Mouse (Mus musculus) lung, adult 2 months (tissue): ENCODE measurements around the gene Fam189b.

ENCODE experiments used
- CTCF ChIP-seq: fragments of 200-500 bp; IDR thresholded peaks from 2 replicates; pipeline ENCODE4 v1.5.1; 2011; ENCODE audit warnings: mild to moderate bottlenecking, low read length, control low read depth; ENCODE audit not compliant: insufficient read depth
- POLR2A ChIP-seq: fragments of 200-500 bp; IDR thresholded peaks from 2 replicates; pipeline ENCODE4 v1.6.1; 2011; ENCODE audit warnings: low read depth, mild to moderate bottlenecking, control low read depth, low read length, borderline replicate concordance; ENCODE audit errors: extremely low read depth

DNA sequence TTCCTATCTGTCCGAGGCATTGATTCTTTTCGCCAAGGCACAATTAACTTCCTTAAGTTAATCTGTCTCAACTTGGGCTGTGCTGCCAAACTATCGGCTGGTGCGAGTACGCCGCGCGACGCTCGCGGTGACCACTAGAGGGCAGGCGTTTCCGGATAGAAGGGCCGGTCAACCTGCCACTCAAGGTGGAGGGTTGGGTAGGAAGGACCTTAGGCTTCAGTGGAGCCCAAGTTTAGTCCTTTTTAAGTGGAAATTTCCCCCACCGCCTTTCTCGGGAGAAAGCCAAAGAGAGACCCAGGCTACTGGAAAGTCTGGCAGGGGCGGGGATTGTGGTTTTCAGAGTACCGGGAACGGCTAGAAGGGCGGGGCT, 45.2 kb downstream of the Fam189b start:
- TF ChIP-seq POLR2A, result peak; percentile 52; the same call in 1 of the 2 replicates
- peak; percentile 76 for TF ChIP-seq CTCF
